Mouse (Mus musculus): ENCODE results near the gene Hist1h2ah. TPM values are rescaled to one million over a fixed set of nuclear protein-coding genes. Genes with fewer than 3 reads are reported as not detected.
A peak's percentile ranks its signal among the peaks of the same experiment; 100 is the strongest.
"Not testable (repeated sequence)": the region's sequence is repeated elsewhere in the genome, so short reads cannot be mapped to it uniquely, and the experiment has no call there.

Gene Hist1h2ah
- 3.4 and 5.3 TPM in 2 replicates for polyA plus RNA-seq (2015; fragmentation: Nextera tagmentation; extraction: Ambion mirVana)

DNA sequence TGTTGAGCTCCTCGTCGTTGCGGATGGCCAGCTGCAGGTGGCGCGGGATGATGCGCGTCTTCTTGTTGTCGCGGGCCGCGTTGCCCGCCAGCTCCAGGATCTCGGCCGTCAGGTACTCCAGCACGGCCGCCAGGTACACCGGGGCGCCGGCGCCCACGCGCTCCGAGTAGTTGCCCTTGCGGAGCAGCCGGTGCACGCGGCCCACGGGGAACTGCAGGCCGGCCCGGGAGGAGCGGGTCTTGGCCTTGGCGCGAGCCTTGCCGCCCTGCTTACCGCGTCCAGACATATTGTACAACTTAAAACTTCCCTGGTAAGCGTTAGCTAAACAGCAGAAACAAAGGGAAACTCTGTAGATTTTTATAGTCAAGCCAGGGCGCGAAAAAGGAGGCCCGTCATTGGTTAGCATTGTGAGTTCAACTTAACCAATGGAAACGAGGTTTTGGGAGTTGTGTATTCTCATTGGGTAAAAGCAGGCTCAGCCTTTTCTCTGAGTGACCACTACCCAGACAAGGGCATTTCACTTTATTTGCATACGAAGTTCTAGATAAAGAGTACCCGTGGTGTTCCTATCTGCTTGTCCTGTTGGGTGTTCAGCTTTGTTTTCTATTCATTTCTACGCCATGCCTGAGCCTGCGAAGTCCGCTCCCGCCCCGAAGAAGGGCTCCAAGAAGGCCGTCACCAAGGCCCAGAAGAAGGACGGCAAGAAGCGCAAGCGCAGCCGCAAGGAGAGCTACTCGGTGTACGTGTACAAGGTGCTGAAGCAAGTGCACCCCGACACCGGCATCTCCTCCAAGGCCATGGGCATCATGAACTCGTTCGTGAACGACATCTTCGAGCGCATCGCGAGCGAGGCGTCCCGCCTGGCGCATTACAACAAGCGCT, at the start of gene Hist1h2ah, which contains the start of gene Hist1h2bk:
Hist1h2ah (minus strand) TSS at position 302 of the 882 bp plus-strand sequence.
Hist1h2bk (plus strand) TSS at position 604 of the 882 bp plus-strand sequence.
- H3K9ac ChIP-seq (ENCODE audit: low read depth, low read length), result peak within 1 kb of the TSS; percentile 19; the same call in 1 of the 2 replicates
- H3K27me3 ChIP-seq (replicated peaks; ENCODE audit: control insufficient read depth, insufficient read depth, low read length); H3K4me1 ChIP-seq (replicated peaks; ENCODE audit: control insufficient read depth, insufficient read depth, low read length); H3K36me3 ChIP-seq (ENCODE audit: control insufficient read depth, insufficient read depth); H3K9me3 ChIP-seq (ENCODE audit: control insufficient read depth): not testable (repeated sequence)
- under 1% methylated on average over 22 of the region's 69 CpGs for WGBS
- H3K4me2 ChIP-seq (replicated peaks; ENCODE audit: low read depth), result peak within 1 kb of the TSS; percentile 61
- ATAC-seq, result peak; percentile 94
- H3K4me3 ChIP-seq (ENCODE audit: low read depth, low read length), result peak within 1 kb of the TSS; percentile 36
- peak within 1 kb of the TSS; percentile 66 for H3K27ac ChIP-seq (ENCODE audit: low read depth, low read length)

DNA sequence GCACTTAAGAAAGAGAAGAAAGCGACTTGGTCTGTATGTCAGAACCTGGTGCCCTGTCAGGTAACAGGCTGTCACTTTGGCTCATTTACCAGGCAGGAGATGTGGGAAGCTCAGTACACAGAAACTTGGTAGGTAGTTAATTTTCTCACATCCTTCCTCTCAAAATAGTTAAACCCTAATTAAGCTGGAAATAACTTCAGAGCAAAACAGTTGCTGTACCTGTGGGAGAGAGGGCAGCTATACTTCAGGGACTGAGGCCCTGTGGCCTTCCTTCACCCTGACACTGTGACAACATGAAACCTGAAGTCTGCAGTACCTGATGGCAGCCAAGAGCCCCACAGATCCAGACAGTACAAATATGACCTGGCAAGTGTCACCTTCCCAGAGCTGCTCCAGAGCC, 48.8 kb upstream of the Hist1h2ah start, which contains the start of gene Vmn1r188:
Vmn1r188 (plus strand) TSS at position 301 of the 400 bp plus-strand sequence.
- WGBS, result 74% methylated on average over 1 of the region's 1 CpGs
- H3K36me3 ChIP-seq (ENCODE audit: control insufficient read depth, insufficient read depth); H3K4me2 ChIP-seq (replicated peaks; ENCODE audit: low read depth); H3K27me3 ChIP-seq (replicated peaks; ENCODE audit: control insufficient read depth, insufficient read depth, low read length); H3K27ac ChIP-seq (ENCODE audit: low read depth, low read length); H3K4me3 ChIP-seq (ENCODE audit: low read depth, low read length); H3K9me3 ChIP-seq (ENCODE audit: control insufficient read depth); H3K9ac ChIP-seq (ENCODE audit: low read depth, low read length); H3K4me1 ChIP-seq (replicated peaks; ENCODE audit: control insufficient read depth, insufficient read depth, low read length); ATAC-seq: not testable (repeated sequence)

DNA sequence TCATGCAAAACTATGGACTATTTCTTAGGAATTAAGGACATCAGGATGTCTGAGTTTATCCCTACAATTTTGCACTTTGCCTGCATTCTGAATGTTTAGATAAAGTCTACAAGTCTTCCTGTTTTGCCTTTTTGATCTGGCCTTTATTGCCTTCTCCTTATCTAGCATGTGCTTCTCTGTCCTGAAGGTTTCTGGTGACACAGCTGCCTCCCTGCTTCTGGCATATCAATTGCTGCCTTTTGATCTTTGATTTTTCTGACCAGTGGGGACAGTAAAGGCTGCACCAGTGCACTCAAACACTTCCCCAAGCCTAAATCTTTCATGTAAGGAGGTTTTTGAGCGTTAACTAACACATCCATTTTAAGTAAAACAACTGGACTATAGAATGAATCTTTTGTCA, 28.1 kb upstream of the Hist1h2ah start:
- ATAC-seq, result no peak
- TF ChIP-seq CTCF (IDR thresholded peaks at IDR 0.05; ENCODE audit: low read depth), result no peak

DNA sequence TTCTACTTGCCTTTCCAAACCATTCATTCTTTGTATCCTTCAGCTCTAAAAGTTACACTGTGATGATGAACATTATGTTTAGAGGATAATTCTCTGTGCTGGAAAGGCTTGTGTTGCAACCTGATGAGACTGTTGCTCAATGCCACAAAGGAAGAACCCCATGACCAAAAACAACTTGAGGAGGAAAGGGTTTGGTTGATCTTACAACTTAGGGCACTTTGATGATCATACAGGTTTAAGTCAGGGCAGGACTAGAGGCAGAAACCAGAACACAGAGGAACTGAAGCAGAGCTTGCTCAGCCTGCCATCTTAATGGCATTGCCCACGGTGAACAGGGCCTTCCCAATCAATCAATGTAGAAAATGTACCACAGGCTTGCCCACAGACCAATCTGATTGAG, 26.1 kb upstream of the Hist1h2ah start:
- H3K9me3 ChIP-seq (ENCODE audit: control insufficient read depth), result no peaks in the 10 kb centered on the region
- no peak overlapping the region for H3K27ac ChIP-seq (ENCODE audit: low read depth, low read length)
- 80% methylated on average over 1 of the region's 1 CpGs for WGBS
- no peak overlapping the region for H3K9ac ChIP-seq (ENCODE audit: low read depth, low read length)
- H3K27me3 ChIP-seq (replicated peaks; ENCODE audit: control insufficient read depth, insufficient read depth, low read length), result no peaks in the 10 kb centered on the region
- H3K4me2 ChIP-seq (replicated peaks; ENCODE audit: low read depth), result no peak overlapping the region
- no peaks in the 10 kb centered on the region for H3K36me3 ChIP-seq (ENCODE audit: control insufficient read depth, insufficient read depth)
- H3K4me3 ChIP-seq (ENCODE audit: low read depth, low read length), result no peak overlapping the region
- no peak for ATAC-seq
- TF ChIP-seq CTCF (IDR thresholded peaks at IDR 0.05; ENCODE audit: low read depth), result no peak
- no peaks in the 10 kb centered on the region for H3K4me1 ChIP-seq (replicated peaks; ENCODE audit: control insufficient read depth, insufficient read depth, low read length)

More for the DNA sequence above, 28.1 kb upstream of the Hist1h2ah start:
- Histone ChIP-seq H3K4me1 (replicated peaks; ENCODE audit: control insufficient read depth, insufficient read depth, low read length) (no peaks in the 10 kb centered on the region), H3K4me3 (ENCODE audit: low read depth, low read length) (no peak overlapping the region), H3K9ac (ENCODE audit: low read depth, low read length) (no peak overlapping the region), H3K27ac (ENCODE audit: low read depth, low read length) (no peak overlapping the region), H3K27me3 (replicated peaks; ENCODE audit: control insufficient read depth, insufficient read depth, low read length) (no peaks in the 10 kb centered on the region), H3K9me3 (ENCODE audit: control insufficient read depth) (no peaks in the 10 kb centered on the region), H3K36me3 (ENCODE audit: control insufficient read depth, insufficient read depth) (no peaks in the 10 kb centered on the region), H3K4me2 (replicated peaks; ENCODE audit: low read depth) (no peak overlapping the region)
- WGBS, result 18% methylated on average over 1 of the region's 1 CpGs

DNA sequence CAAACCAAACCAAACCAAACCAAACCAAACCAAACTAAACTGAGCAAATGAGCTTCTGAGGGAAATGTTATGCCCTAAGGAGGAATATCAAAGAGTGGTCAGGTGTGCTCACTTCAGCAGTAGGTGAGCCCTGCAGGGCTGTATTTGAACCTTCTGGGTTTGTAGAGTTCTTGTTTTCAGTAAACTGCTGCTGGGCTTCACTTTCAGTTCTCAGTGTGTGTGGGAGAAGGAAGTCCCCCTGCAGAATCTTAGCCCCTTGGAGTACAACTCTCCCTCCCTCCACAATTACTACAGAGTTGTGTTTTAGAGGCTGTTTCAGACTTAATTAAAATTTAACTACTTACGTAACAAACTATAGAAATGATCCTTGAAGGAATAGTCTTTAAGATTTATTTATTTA, 18.4 kb upstream of the Hist1h2ah start:
- no peak overlapping the region for H3K4me2 ChIP-seq (replicated peaks; ENCODE audit: low read depth)
- no peak overlapping the region for H3K9ac ChIP-seq (ENCODE audit: low read depth, low read length)
- H3K9me3 ChIP-seq (ENCODE audit: control insufficient read depth), result no peaks in the 10 kb centered on the region
- no peaks in the 10 kb centered on the region for H3K36me3 ChIP-seq (ENCODE audit: control insufficient read depth, insufficient read depth)
- H3K27me3 ChIP-seq (replicated peaks; ENCODE audit: control insufficient read depth, insufficient read depth, low read length), result no peaks in the 10 kb centered on the region
- no peak for TF ChIP-seq CTCF (IDR thresholded peaks at IDR 0.05; ENCODE audit: low read depth)
- ATAC-seq, result no peak
- no peak overlapping the region for H3K27ac ChIP-seq (ENCODE audit: low read depth, low read length)
- no peak overlapping the region for H3K4me3 ChIP-seq (ENCODE audit: low read depth, low read length)
- WGBS, result 95% methylated on average over 1 of the region's 1 CpGs
- no peaks in the 10 kb centered on the region for H3K4me1 ChIP-seq (replicated peaks; ENCODE audit: control insufficient read depth, insufficient read depth, low read length)

DNA sequence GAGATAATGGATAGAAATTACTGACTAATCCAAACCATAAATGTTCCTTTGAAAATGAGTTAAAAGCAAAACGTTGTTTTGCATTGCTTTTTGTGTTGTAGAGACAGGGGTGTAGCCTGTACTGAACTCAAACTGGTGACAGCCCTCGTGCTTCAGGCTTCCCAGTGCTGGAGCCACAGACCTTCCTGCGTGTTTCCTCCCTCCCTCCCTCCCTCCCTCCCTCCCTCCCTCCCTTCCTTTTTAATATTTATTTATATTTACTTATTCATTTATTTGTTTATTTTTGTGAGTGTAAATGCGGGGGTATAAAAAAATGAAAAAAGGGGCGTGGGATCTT, 16.1 kb upstream of the Hist1h2ah start:
- Histone ChIP-seq H3K27me3 (replicated peaks; ENCODE audit: control insufficient read depth, insufficient read depth, low read length) (no peaks in the 10 kb centered on the region), H3K36me3 (ENCODE audit: control insufficient read depth, insufficient read depth) (no peaks in the 10 kb centered on the region), H3K27ac (ENCODE audit: low read depth, low read length) (peak overlapping the region; percentile 68; the same call in 1 of the 2 replicates), H3K9ac (ENCODE audit: low read depth, low read length) (0 out of 2 replicates have a peak overlapping the region, but pooled peaks have one; percentile 51), H3K9me3 (ENCODE audit: control insufficient read depth) (no peaks in the 10 kb centered on the region), H3K4me1 (replicated peaks; ENCODE audit: control insufficient read depth, insufficient read depth, low read length) (no peaks in the 10 kb centered on the region), H3K4me2 (replicated peaks; ENCODE audit: low read depth) (peak overlapping the region; percentile 67), H3K4me3 (ENCODE audit: low read depth, low read length) (peak overlapping the region; percentile 53)
- no peak for ATAC-seq
- 13% methylated on average over 5 of the region's 5 CpGs for whole genome bisulfite sequencing
- no peak for TF ChIP-seq CTCF (IDR thresholded peaks at IDR 0.05; ENCODE audit: low read depth)
